Mouse (Mus musculus) myocyte (in vitro differentiated cells): ENCODE data around the gene Brd7.

Experiments
- E2F4 ChIP-seq: IDR thresholded peaks from one replicate; pipeline ENCODE4 v1.6.1; 2011; ENCODE audit warnings: mild to moderate bottlenecking, control low read depth, moderate library complexity; ENCODE audit not compliant: insufficient read depth
- MAX ChIP-seq: IDR thresholded peaks from one replicate; pipeline ENCODE4 v1.6.1; 2011; ENCODE audit warnings: low read depth, mild to moderate bottlenecking, control low read depth
- MYOD1 ChIP-seq, 3 experiments: IDR thresholded peaks; one replicate each; pipeline ENCODE4 v1.6.1; 2011; ENCODE audit warnings: control low read depth in 2 of 3, low read depth in 2 of 3, mild to moderate bottlenecking in 2 of 3, moderate library complexity in 1 of 3; ENCODE audit not compliant: insufficient read length in 2 of 3, control insufficient read depth in 1 of 3
- POLR2A ChIP-seq: IDR thresholded peaks from one replicate; pipeline ENCODE4 v1.6.1; 2011; ENCODE audit warnings: low read depth, mild to moderate bottlenecking, control low read depth, moderate library complexity; ENCODE audit not compliant: insufficient read length
- POLR2AphosphoS2 ChIP-seq: IDR thresholded peaks from one replicate; pipeline ENCODE4 v1.6.1; 2011; ENCODE audit warnings: low read depth, control low read depth; ENCODE audit not compliant: insufficient read length
- USF1 ChIP-seq: IDR thresholded peaks from one replicate; pipeline ENCODE4 v1.6.1; 2011; ENCODE audit warnings: low read depth, mild to moderate bottlenecking, control low read depth, moderate library complexity

- TF ChIP-seq POLR2A (no peak), POLR2AphosphoS2 (peak; percentile 15), E2F4 (no peak), MAX (no peak), MYOD1 (IDR thresholded peaks at IDR 0.05; ENCODE audit: control insufficient read depth in 1 of 3, insufficient read length in 2 of 3, low read depth in 2 of 3) (no peak), USF1 (no peak)
Measured at GRCm38 (mm10) chr8:88325251-88325650, 36.7 kb downstream of the Brd7 start.
